Mouse (Mus musculus) thymus, adult 2 months (tissue): ENCODE data around the gene Gnb1l.

Source experiments
- CTCF ChIP-seq: fragments of 200-500 bp; IDR thresholded peaks from 2 replicates; pipeline ENCODE4 v1.5.1; 2012; ENCODE audit warnings: mild to moderate bottlenecking, control low read depth, low read length, moderate library complexity, borderline replicate concordance; ENCODE audit not compliant: control insufficient read depth, poor library complexity, insufficient read depth; ENCODE audit errors: extremely low read depth
- POLR2A ChIP-seq: fragments of 200-500 bp; IDR thresholded peaks from 2 replicates; pipeline ENCODE4 v1.6.1; 2012; ENCODE audit warnings: mild to moderate bottlenecking, low read length, control low read depth, moderate library complexity; ENCODE audit not compliant: control insufficient read depth, poor library complexity, insufficient read depth; ENCODE audit errors: extremely low read depth

- TF ChIP-seq CTCF (no peak), POLR2A (no peak)
Observed at GRCm38 (mm10) chr16:18584901-18585510, 86.5 kb downstream of the Gnb1l start.
